In the genomic region with DNA sequence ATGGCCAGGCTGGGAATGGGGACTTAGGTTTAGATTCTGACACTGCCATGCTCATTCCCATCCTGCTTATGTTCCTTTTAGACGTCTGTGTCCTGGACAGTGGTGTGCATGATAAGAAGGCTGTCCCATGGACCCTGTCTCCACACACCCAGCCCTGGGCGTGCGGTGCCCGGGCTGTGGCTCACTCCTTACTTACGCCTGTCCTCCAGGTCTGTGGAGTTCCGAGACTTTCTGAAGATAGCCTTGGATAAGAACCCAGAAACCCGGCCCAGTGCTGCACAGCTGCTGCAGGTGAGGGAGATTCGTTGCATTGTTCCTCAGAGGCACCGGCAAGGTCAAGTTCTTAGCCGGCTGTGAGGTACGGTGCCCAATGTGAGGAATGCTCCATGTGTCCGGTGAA, we compare ENCODE assay signal across 19 mouse cellular contexts. TPM values are rescaled to one million over a fixed set of nuclear protein-coding genes. Genes with fewer than 3 reads are reported as not detected.
"Had no signal": no experiment of that assay in that cellular context is flagged by ENCODE, and none has a peak within 500 bp of the region (broad histone marks: within the 10 kb centered on the region; RNA-seq: fewer than 3 reads in every experiment).

No protein-coding gene starts in this region.

- H3K27ac ChIP-seq: liver, embryonic 14.5 days had no signal

- H3K4me2 ChIP-seq: lung, embryonic 14.5 days; midbrain, embryonic 11.5 days had no signal

- H3K9ac ChIP-seq: liver, embryonic 14.5 days; lung, embryonic 14.5 days had no signal

- DNase-seq: lung, adult 18-20 months; lung, embryonic 14.5 days; lung, postnatal 10 days; lung, postnatal 4 days; midbrain, embryonic 14.5 days; retina, postnatal 1 day; right cerebral cortex, adult 18-20 months; right cerebral cortex, postnatal 25 days; right cerebral cortex, postnatal 4 days; spleen, adult 18-20 months; thymus, adult 18-20 months; thymus, postnatal 14 days; thymus, postnatal 36 days had no signal

- H3K4me3 ChIP-seq: myocyte had no signal

RNA-seq across cellular contexts. Expression of a gene that starts 57.3 kb away (rescaled TPM):
- total RNA-seq: megakaryocyte-erythroid progenitor cell, adult 5-6 weeks had no signal
- polyA plus RNA-seq: midbrain, embryonic 14.5 days; neural tube, embryonic 14.5 days; small intestine, adult 2 months had no signal
